Mouse (Mus musculus) MEL-GATA-1-ER (cell line): ENCODE data around the gene Pih1d1.
A peak's percentile ranks its signal among the peaks of the same experiment; 100 is the strongest.
"Not testable (repeated sequence)": the region's sequence is repeated elsewhere in the genome, so short reads cannot be mapped to it uniquely, and the experiment has no call there.

ENCODE experiments used
- DNase-seq: peaks from one replicate; pipeline ENCODE4 v3.0.0-alpha.2; 2012; ENCODE audit warnings: low read depth; ENCODE audit errors: extremely low read depth

Gene Pih1d1

GRCm38 (mm10) chr7:45166950-45167401, 12.9 kb downstream of the Pih1d1 start:
- DNase-seq = no peak

- DNase-seq = no peak
Observed at GRCm38 (mm10) chr7:45167761-45168445, 13.8 kb downstream of the Pih1d1 start.

GRCm38 (mm10) chr7:45168656-45169055, 14.6 kb downstream of the Pih1d1 start:
- DNase-seq = no peak

DNA sequence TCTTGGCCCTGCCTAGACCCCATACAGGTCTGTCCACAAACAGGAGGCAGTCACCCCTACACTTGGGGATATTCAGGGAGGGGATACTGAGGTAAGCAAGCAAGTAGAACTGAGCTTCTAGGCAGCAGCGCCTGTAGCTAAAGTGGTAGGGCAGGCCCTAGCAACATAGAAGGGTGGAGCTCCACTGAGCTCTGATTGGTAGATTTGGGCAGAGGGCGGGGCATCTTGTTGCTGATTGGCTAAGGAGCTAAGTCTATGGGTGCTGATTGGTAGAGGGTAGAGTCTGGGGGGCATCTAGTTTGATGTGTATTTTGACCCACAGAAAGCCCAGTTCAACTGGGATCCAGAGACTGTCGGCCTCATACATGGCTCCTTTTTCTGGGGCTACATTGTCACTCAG, 15.4 kb downstream of the Pih1d1 start:
- DNase-seq = no peak

DNA sequence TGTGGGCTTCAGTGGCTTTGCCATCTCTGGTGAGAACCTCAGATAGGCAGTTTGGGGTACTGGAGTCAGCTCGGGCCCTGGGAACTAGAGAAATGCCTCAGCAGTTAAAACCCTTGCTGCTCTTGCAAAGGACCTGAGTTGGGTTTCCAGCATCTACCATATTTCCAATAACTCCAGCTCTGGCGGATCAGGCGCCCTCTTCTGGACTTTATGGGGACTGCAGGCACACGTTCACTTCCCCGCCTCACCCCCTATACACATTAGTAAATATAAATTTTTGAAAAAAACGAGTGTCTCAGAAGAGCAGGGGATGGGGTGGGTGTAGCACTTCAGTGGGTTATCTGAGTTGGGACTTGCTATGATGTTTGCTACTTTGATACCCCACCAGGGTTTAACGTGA, 18.9 kb downstream of the Pih1d1 start:
- no peak for DNase-seq

GRCm38 (mm10) chr7:45173772-45174171, 19.7 kb downstream of the Pih1d1 start:
- DNase-seq = not testable (repeated sequence)

DNA sequence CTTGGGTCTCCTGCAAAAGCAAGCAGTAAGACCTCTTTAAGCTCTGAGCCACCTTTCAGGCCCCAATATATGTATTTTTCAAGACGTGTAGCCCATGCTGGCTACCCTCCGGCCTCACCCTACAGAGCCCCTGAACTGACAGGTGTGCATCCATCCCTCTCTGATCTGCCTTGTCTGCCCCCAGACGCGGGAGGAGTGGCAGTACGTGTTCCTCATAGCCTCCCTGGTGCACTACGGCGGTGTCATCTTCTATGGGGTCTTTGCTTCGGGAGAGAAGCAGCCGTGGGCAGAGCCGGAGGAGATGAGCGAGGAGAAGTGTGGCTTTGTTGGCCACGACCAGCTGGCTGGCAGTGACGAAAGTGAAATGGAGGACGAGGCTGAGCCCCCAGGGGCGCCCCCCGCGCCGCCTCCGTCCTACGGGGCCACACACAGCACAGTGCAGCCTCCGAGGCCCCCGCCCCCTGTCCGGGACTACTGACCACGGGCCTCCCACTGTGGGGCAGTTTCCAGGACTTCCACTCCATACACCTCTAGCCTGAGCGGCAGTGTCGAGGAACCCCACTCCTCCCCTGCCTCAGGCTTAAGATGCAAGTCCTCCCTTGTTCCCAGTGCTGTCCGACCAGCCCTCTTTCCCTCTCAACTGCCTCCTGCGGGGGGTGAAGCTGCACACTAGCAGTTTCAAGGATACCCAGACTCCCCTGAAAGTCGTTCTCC, 20.6 kb downstream of the Pih1d1 start:
- no peak for DNase-seq

GRCm38 (mm10) chr7:45175398-45175797, 21.3 kb downstream of the Pih1d1 start:
- no peak for DNase-seq

- DNase-seq = no peak
Observed at GRCm38 (mm10) chr7:45175929-45176328, 21.8 kb downstream of the Pih1d1 start.

- no peak for DNase-seq
Observed at GRCm38 (mm10) chr7:45176356-45176755, 22.3 kb downstream of the Pih1d1 start.

DNA sequence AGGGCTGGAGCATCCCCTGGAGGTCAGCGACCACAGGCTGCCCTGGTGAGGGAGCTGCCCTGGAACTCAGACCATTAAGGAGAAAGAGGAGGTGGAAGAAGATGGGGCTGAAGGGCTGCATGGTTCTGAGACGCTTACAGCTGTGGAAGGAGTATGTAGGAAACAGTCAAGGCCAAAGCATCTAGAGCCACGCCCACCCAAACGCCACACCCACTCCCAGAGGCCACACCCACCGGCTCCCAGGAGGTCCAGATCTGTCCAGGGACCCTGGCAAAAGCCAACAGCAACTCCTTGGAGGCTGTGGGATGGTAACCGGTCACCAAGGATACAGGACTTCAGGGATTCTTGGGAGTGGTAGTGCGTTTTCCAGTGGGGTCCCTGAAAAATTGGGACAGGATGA, 24.4 kb downstream of the Pih1d1 start:
- no peak for DNase-seq

- DNase-seq = no peak
Observed at GRCm38 (mm10) chr7:45179469-45179868, 25.4 kb downstream of the Pih1d1 start, which contains the start of gene Gfy. TSS of gene Gfy (minus strand) at chr7:45179569.

DNA sequence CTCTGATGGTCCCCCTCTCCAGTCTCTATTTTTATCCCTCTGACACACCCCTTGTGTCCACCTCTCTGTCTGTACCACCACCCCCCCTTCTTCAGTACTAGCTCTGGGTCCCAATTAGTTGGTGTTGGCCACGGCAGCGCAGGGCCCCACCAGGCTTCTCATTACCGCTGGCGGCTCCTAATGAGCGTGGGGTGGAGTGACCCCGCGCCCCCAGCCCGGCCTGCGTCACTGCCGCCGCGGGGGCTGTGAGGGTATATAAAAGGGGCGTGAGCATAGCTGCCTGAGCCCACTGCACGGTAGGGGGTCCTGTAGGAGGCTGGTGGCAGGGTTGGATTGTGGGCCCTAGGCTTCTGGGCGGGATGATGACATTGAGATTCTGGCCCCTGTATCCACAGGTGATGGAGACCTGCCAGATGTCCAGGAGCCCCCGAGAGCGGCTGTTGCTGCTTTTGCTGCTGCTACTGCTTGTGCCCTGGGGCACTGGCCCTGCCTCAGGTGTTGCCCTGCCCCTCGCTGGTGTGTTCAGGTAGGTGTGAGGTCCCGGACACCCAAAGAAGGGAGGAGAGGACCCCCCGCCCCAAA, 26.9 kb downstream of the Pih1d1 start, which contains the start of gene Pth2:
Gene Pth2 (plus strand): TSS at position 100 of the 582 bp plus-strand sequence.
- DNase-seq = no peak

GRCm38 (mm10) chr7:45181540-45181939, 27.4 kb downstream of the Pih1d1 start:
- DNase-seq = no peak

- DNase-seq = peak; percentile 88
Observed at GRCm38 (mm10) chr7:45182199-45182601, 28.1 kb downstream of the Pih1d1 start.

DNA sequence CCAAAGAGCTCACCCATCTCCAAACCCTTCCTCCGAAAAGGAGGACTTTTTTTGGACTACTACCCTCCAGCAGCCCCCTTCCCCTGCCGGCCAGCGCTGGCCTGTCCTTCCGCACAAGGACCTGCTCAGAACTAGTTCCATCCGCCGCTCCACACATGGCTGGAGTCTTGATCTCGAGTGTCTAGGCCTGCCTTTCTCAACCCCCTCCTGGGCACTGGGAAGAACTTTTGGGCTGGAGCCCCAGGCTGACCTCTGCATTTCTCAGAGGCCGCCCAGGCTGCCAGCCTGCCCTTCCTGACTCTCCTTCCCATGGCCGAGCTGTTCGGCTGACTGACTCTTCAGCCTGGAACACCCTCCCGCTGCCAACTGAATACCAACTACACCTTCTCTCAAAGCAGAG, 28.5 kb downstream of the Pih1d1 start:
- DNase-seq = no peak

- DNase-seq = no peak
Observed at GRCm38 (mm10) chr7:45183672-45184071, 29.6 kb downstream of the Pih1d1 start.

DNA sequence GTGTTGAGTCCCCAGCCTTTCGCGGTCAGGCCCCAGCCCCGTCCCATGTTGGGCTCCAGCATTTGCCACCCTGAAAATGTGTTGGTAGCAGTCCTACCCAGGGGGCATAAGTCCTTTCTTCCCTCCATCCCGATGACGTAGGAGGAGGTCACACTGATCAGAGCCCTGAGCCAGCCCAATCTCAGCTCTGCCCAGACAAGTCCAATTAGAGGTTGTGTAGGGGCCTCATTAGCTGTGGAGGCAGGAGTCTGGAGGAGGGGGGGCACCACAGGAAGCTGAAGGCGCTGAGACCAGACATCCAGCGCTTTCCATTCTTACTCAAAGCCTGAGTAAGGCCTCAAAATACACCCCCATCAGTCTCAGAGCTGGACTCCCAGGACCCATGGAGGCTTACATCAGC, 31.8 kb downstream of the Pih1d1 start:
- no peak for DNase-seq

DNA sequence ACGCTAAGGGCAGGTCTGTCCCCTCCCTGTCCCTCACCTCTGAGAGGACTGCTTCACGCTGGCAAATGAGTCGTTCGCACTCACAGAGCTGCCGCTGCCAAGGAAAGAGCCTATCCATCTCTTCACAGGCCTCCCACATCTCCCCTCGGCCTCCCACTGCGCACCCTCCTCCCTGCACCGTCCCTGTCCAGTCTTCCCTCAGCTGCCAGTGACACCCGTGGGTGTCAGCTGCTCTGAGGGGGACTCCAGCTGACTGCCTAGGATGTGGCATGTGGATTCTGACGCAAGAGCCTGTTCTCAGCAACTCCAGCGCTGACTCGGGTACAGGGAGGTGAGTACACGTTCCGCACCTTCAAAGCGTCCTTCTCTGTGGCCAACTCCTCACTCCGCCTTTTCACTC, 35.5 kb downstream of the Pih1d1 start:
- no peak for DNase-seq

DNA sequence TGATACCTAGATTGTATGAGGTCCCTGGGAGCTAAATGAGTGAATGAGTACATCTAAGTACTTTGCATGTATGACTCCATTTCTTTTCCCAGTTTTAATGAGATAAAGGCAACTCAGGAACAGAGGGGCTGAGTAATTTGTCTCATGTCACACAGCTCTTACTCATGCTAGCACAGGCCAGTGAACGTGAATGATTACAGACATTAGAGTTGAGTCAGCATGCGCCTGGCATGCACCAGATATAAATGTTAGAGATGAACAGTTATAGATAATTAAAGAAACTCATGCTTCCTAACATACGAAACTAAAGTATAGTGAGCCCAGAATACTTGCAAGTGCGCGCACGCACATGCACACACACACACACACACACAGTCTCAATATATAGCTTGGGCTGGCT, 36.1 kb downstream of the Pih1d1 start:
- no peak for DNase-seq

DNA sequence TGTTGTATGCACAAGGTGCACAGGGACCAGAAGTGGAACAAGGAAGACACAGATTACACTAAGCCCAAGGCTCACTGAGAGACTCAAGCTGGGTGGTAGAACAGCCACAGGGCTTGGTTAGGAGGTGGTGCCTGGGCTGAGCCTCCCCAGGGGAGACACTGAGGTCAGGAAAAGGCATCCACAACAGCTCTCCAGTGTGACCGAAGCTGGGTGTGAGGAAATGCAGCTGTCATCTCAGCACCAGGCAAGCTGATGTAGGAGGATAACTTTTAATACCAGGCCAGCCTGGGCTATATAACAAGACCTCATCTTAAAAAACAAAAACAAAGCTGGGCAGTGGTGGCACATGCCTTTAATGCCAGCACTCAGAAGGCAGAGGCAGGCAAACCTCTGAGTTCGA, 37.1 kb downstream of the Pih1d1 start:
- no peak for DNase-seq

DNA sequence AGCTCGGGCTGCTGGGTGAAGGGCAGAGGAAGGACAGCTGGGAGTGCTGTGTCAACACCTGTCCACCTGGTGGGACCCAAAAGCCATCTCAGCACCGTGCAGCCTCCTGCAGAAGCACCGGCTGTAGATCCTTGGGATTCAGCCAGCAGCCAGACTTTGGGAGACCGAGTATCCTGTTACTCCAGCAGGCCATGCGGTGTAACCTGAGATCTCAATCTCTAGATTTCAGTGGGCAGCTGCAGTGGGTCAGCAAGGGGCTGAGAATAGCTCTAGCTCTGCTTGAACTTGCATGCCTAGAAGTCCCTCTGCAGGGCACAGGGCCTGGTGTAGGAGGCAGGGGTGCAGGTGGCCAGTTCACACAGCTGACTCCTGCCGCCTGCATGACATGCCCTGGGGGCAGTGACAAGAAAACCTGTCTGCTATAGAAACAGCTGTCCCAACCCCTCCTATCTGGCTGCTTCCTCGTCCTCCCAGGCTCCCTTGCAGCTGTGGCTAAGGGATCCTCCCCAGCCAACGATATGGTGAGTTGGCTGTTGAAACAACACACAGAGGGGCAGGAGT, 37.8 kb downstream of the Pih1d1 start:
- no peak for DNase-seq
